Mouse (Mus musculus) kidney, adult 2 months (tissue): ENCODE measurements at regions not wholly inside any gene's neighbourhood (a gene's known extent, or its start where the extent isn't known, plus 50 kb on each side); places are given as distances from the start of the nearest gene placed in this dataset.

Source experiments
- CTCF ChIP-seq: fragments of 200-500 bp; conservative IDR thresholded peaks from 2 replicates; pipeline ENCODE4 v1.5.1; 2011; ENCODE audit warnings: low read depth, mild to moderate bottlenecking, control low read depth, low read length, moderate library complexity, mixed read lengths; ENCODE audit not compliant: insufficient read depth, insufficient read length
- POLR2A ChIP-seq: fragments of 200-500 bp; IDR thresholded peaks from one replicate; pipeline ENCODE4 v1.6.1; 2011; ENCODE audit warnings: low read depth, low read length, control low read depth

GRCm38 (mm10) chr4:64148989-64149463 lies 102.2 kb upstream of the Tnc start:
- TF ChIP-seq POLR2A, result no peak
- TF ChIP-seq CTCF, result no peak
